Mouse (Mus musculus) thymus, adult 2 months (tissue): ENCODE measurements at regions not wholly inside any gene's neighbourhood (a gene's known extent, or its start where the extent isn't known, plus 50 kb on each side); places are given as distances from the start of the nearest gene placed in this dataset.

ENCODE experiments used
- DNase-seq: peaks from one replicate; pipeline ENCODE4 v3.0.0; 2021
- H3K27ac ChIP-seq: fragments of 200-500 bp; 2 replicates; pipeline ENCODE4 v1.5.1; 2012; ENCODE audit warnings: low read length, control low read depth; ENCODE audit not compliant: control insufficient read depth, insufficient read depth
- H3K27me3 ChIP-seq: fragments of 200-500 bp; 2 replicates; pipeline ENCODE4 v1.6.1; 2012; ENCODE audit warnings: mild to moderate bottlenecking, low read length, moderate library complexity, mixed read lengths; ENCODE audit not compliant: control insufficient read depth, insufficient read depth
- H3K36me3 ChIP-seq: fragments of 200-500 bp; 2 replicates; pipeline ENCODE4 v1.6.1; 2012; ENCODE audit warnings: mild to moderate bottlenecking, low read length, moderate library complexity; ENCODE audit not compliant: control insufficient read depth, insufficient read depth
- H3K4me1 ChIP-seq: fragments of 200-500 bp; replicated peaks from 2 replicates; pipeline ENCODE4 v1.6.1; 2012; ENCODE audit warnings: low read length; ENCODE audit not compliant: control insufficient read depth, insufficient read depth
- H3K4me3 ChIP-seq: fragments of 200-500 bp; 2 replicates; pipeline ENCODE4 v1.5.1; 2012; ENCODE audit warnings: mild to moderate bottlenecking, low read length, control low read depth, moderate library complexity; ENCODE audit not compliant: control insufficient read depth, insufficient read depth
- CTCF ChIP-seq: fragments of 200-500 bp; IDR thresholded peaks from 2 replicates; pipeline ENCODE4 v1.5.1; 2012; ENCODE audit warnings: mild to moderate bottlenecking, control low read depth, low read length, moderate library complexity, borderline replicate concordance; ENCODE audit not compliant: control insufficient read depth, poor library complexity, insufficient read depth; ENCODE audit errors: extremely low read depth
- POLR2A ChIP-seq: fragments of 200-500 bp; IDR thresholded peaks from 2 replicates; pipeline ENCODE4 v1.6.1; 2012; ENCODE audit warnings: mild to moderate bottlenecking, low read length, control low read depth, moderate library complexity; ENCODE audit not compliant: control insufficient read depth, poor library complexity, insufficient read depth; ENCODE audit errors: extremely low read depth
- WGBS: fragments of 180-500 bp; shearing (Covaris S2); methylation state at CpG from one replicate; pipeline ENCODE4 v1.1.7; 2018; 5-methylcytosine and 5-hydroxymethylcytosine counted together

DNA sequence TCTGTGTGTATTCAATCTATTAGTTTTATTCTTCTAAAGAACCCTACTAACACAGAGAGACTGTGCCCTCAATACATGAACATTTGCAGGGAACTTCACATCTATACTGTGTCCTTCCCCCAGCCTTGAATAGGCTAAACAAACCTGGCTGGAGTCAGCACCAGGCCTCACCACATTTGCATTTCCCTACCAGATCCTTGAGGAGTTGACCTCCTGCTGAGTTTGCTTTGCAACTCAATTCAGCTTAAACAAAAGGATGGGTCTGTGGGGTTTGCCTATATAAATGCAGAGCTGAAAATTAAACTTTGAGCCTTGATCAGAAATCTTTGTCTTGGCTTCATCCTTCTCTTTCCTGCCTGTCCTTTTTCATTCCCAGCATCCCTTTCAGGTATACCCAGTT lies 331.5 kb upstream of the Xylt1 start:
- Histone ChIP-seq H3K4me1 (no peaks in the 10 kb centered on the region), H3K36me3 (no peaks in the 10 kb centered on the region), H3K27ac (no peak overlapping the region), H3K4me3 (no peak overlapping the region), H3K27me3 (no peaks in the 10 kb centered on the region)
- DNase-seq: no peak
- TF ChIP-seq CTCF (no peak), POLR2A (no peak)

DNA sequence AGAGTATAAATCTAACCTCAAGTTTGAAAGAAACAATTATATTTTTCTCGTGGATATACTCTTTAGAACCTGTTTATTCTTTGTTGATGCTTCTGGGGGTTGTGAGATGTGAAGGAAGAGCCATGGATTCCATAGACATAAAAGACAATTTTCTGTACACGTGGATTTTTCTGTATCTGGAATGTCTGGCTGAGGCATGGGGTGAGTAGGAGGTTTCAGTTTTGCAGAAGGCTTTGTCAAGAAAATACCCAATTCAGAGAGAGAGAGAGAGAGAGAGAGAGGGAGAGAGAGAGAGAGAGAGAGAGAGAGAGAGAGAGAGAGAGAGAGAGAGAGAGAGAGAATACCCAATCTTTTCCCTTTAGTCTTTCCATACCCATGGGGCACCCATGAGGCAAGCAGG lies 315.0 kb upstream of the Xylt1 start:
- no peak overlapping the region for H3K4me3 ChIP-seq
- no peaks in the 10 kb centered on the region for H3K27me3 ChIP-seq
- H3K36me3 ChIP-seq: no peaks in the 10 kb centered on the region
- no peaks in the 10 kb centered on the region for H3K4me1 ChIP-seq
- DNase-seq: no peak
- 58% methylated on average over 2 of the region's 2 CpGs for WGBS
- TF ChIP-seq CTCF (no peak), POLR2A (no peak)
- no peak overlapping the region for H3K27ac ChIP-seq

- Histone ChIP-seq H3K4me3 (no peak overlapping the region), H3K27ac (no peak overlapping the region), H3K36me3 (no peaks in the 10 kb centered on the region), H3K27me3 (no peaks in the 10 kb centered on the region), H3K4me1 (no peaks in the 10 kb centered on the region)
- TF ChIP-seq CTCF (no peak), POLR2A (no peak)
- DNase-seq: no peak
- WGBS: 48% methylated on average over 6 of the region's 6 CpGs
Observed at GRCm38 (mm10) chr7:117090911-117091550, 289.7 kb upstream of the Xylt1 start.

DNA sequence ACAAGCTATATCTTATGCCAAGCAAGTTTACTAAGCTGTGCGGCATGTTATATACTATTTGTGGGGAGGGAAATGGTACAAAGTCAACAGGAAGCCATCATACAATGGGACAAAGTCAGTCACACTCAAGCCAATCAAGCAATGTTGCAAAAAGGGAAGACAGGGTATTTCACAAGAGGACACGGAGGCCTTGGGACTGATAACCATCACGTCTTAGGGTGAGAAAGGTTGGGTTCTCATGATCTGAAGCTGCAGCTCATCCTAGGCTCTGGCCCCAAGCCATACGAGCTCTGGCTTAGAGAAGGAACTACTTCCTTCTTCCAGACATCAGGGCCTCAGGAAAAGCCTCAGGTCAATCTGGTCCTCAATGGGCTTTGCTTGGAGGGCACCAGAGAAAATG lies 287.9 kb upstream of the Xylt1 start:
- H3K36me3 ChIP-seq: no peaks in the 10 kb centered on the region
- H3K4me1 ChIP-seq: no peaks in the 10 kb centered on the region
- no peak overlapping the region for H3K27ac ChIP-seq
- no peak for DNase-seq
- WGBS: 39% methylated on average over 4 of the region's 4 CpGs
- no peaks in the 10 kb centered on the region for H3K27me3 ChIP-seq
- no peak for TF ChIP-seq POLR2A
- TF ChIP-seq CTCF: no peak
- H3K4me3 ChIP-seq: no peak overlapping the region

DNA sequence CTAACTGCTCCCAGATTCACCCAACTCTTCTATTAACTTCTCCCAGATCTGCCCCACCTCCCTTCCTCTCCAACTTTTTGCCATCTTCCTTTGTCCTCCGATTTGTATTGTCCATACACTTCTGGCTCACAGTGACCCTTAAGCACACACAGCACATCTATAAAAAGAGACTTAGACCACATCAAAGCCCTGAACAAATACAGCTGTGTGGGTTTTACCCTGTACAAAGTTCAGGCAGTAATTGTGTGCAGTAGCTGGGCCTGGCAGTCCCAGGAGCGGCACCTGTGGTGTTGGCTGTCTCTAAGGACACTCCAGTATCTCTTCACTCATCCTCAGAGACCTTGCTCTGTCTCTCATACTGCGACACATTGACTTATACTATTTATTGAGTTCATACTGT lies 283.2 kb upstream of the Xylt1 start:
- Histone ChIP-seq H3K36me3 (no peaks in the 10 kb centered on the region), H3K27me3 (no peaks in the 10 kb centered on the region), H3K4me1 (no peaks in the 10 kb centered on the region), H3K27ac (no peak overlapping the region), H3K4me3 (no peak overlapping the region)
- DNase-seq: no peak
- TF ChIP-seq CTCF (no peak), POLR2A (no peak)
- 80% methylated on average over 3 of the region's 3 CpGs for WGBS

GRCm38 (mm10) chr7:117099041-117099440 lies 281.7 kb upstream of the Xylt1 start:
- no peaks in the 10 kb centered on the region for H3K27me3 ChIP-seq
- no peak for DNase-seq
- no peak overlapping the region for H3K4me3 ChIP-seq
- 77% methylated on average over 6 of the region's 6 CpGs for WGBS
- TF ChIP-seq CTCF (no peak), POLR2A (no peak)
- H3K27ac ChIP-seq: no peak overlapping the region
- no peaks in the 10 kb centered on the region for H3K36me3 ChIP-seq
- no peaks in the 10 kb centered on the region for H3K4me1 ChIP-seq

DNA sequence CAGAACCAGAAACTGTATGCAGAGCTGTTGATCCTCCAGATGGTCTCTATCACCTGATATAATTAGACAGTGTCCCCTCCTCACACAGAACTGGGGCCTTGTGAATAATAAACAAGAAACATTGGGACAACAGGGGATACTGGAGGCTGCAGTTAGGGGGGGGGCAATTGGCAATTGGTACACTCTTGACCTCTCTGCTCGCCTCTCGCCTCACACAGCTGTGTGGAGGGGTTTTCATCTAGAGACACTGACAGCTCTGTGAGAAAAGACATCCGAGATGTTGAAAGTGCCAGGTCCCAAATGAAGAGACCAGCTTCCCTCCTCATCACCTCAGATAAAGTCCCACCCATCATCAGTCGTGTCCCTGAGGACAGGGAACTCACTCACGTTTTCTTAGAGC lies 277.7 kb upstream of the Xylt1 start:
- no peaks in the 10 kb centered on the region for H3K27me3 ChIP-seq
- no peak overlapping the region for H3K27ac ChIP-seq
- TF ChIP-seq CTCF (no peak), POLR2A (no peak)
- no peaks in the 10 kb centered on the region for H3K4me1 ChIP-seq
- 79% methylated on average over 5 of the region's 5 CpGs for WGBS
- no peak for DNase-seq
- H3K4me3 ChIP-seq: no peak overlapping the region
- no peaks in the 10 kb centered on the region for H3K36me3 ChIP-seq
